Mouse (Mus musculus): Measurements from ENCODE around the gene Gm20388. TPM values are rescaled to one million over a fixed set of nuclear protein-coding genes. Genes with fewer than 3 reads are reported as not detected.

Gene Gm20388
- polyA plus RNA-seq, 1 experiment from 2014 or later, result not detected

DNA sequence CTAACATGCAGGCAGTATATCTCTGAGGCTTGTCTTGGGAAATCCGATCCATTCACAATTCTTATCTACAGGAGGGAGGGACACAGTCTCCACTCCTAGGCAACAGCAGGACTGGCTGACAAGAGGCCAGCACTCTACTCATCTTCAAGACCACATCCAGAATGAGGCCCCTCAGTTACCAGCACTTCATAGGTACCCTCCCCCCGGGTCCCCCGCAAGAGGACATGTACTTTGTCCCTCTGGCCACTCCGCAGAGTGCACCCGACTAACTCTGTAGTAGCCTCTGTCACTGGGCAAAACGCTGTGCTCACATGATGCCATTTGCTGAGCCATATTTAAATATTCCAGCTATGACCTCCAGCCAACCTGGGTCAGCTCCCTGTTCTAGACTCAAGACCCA, 1887.8 kb downstream of the Gm20388 start:
- Histone ChIP-seq H3K4me1 (peaks cover 2% of the 10 kb centered on the region; the same call in 1 of the 2 replicates), H3K9me3 (replicated peaks) (no peaks in the 10 kb centered on the region), H3K4me2 (no peak overlapping the region), H3K9ac (no peak overlapping the region), H3K27me3 (replicated peaks) (no peaks in the 10 kb centered on the region), H3K36me3 (peaks cover 82% of the 10 kb centered on the region), H3K4me3 (no peak overlapping the region), H3K27ac (no peak overlapping the region)
- 76% methylated on average over 6 of the region's 6 CpGs for WGBS (ENCODE audit: insufficient replicate concordance)
- ATAC-seq, result no peak

DNA sequence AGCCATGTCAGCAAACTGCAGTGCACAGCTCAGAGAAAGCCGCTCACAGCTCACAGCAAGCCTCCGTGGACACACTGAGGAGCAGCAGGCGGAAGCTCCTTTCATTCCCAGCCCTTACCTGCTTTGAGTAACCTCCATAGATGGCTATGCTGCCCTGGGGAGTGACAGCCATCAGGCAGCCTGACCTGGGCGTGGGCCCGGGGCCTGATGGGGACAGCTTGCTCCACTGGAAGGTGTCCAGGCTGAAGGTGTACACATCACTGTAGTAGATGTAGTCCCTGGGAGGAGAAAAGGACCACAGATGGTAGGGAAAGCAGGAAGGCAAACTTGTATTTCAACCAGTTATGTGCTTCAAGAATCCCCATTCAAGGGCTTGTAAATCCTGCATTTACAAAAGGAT, 1894.2 kb downstream of the Gm20388 start:
- Histone ChIP-seq H3K27me3 (replicated peaks) (no peaks in the 10 kb centered on the region), H3K4me2 (no peak overlapping the region), H3K4me3 (no peak overlapping the region), H3K9me3 (replicated peaks) (no peaks in the 10 kb centered on the region), H3K9ac (no peak overlapping the region), H3K4me1 (no peaks in the 10 kb centered on the region), H3K27ac (no peak overlapping the region), H3K36me3 (peaks cover 75% of the 10 kb centered on the region)
- WGBS (ENCODE audit: insufficient replicate concordance), result 81% methylated on average over 5 of the region's 5 CpGs
- no peak for ATAC-seq

GRCm38 (mm10) chr8:121806126-121806525, 1895.5 kb downstream of the Gm20388 start:
- Histone ChIP-seq H3K9me3 (replicated peaks) (no peaks in the 10 kb centered on the region), H3K4me1 (no peaks in the 10 kb centered on the region), H3K27ac (no peak overlapping the region), H3K4me3 (no peak overlapping the region), H3K27me3 (replicated peaks) (no peaks in the 10 kb centered on the region), H3K4me2 (no peak overlapping the region), H3K36me3 (peaks cover 75% of the 10 kb centered on the region), H3K9ac (no peak overlapping the region)
- 84% methylated on average over 13 of the region's 13 CpGs for WGBS (ENCODE audit: insufficient replicate concordance)
- no peak for ATAC-seq

GRCm38 (mm10) chr8:121808032-121808431, 1897.4 kb downstream of the Gm20388 start:
- no peak overlapping the region for H3K4me3 ChIP-seq
- no peak overlapping the region for H3K9ac ChIP-seq
- H3K9me3 ChIP-seq (replicated peaks), result no peaks in the 10 kb centered on the region
- peaks cover 76% of the 10 kb centered on the region for H3K36me3 ChIP-seq
- ATAC-seq, result no peak
- 71% methylated on average over 11 of the region's 11 CpGs for WGBS (ENCODE audit: insufficient replicate concordance)
- H3K27ac ChIP-seq, result no peak overlapping the region
- no peak overlapping the region for H3K4me2 ChIP-seq
- no peaks in the 10 kb centered on the region for H3K27me3 ChIP-seq (replicated peaks)
- H3K4me1 ChIP-seq, result no peaks in the 10 kb centered on the region

DNA sequence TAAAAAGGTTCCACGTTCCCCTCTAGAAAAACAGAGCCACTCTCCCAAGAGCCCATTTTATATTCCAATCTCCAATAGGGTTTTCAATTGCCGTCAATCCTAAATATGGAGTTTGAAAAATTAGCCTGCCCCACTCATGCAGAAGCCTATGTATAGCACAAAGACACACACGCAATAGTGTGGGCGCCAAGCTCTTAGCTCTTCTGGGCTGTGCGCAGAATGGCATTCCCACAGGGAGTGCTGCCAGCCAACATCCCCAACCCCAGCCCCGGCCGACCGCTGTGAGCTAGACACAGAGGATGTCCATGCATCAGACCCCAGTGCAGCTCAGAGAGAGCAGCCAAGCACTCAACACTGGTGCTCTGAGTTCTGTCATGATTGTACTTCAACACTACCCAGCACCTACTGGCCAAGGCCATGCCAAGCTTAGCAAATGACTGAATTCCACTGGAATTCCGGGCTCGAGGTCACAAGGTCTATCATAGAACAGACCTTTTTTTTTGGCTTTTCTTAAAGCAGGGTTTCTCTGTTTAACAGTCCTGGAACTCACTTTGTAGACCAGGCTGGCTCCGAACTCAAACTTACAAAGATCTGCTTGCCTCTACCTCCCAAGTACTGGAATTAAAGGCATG, 1899.0 kb downstream of the Gm20388 start:
- peaks cover 77% of the 10 kb centered on the region for H3K36me3 ChIP-seq
- H3K27ac ChIP-seq, result no peak overlapping the region
- no peaks in the 10 kb centered on the region for H3K9me3 ChIP-seq (replicated peaks)
- ATAC-seq, result no peak
- no peaks in the 10 kb centered on the region for H3K4me1 ChIP-seq
- WGBS (ENCODE audit: insufficient replicate concordance), result 85% methylated on average over 11 of the region's 11 CpGs
- H3K4me2 ChIP-seq, result no peak overlapping the region
- no peak overlapping the region for H3K4me3 ChIP-seq
- H3K9ac ChIP-seq, result no peak overlapping the region
- H3K27me3 ChIP-seq (replicated peaks), result no peaks in the 10 kb centered on the region

GRCm38 (mm10) chr8:121811502-121811901, 1900.9 kb downstream of the Gm20388 start:
- Histone ChIP-seq H3K27ac (no peak overlapping the region), H3K9me3 (replicated peaks) (no peaks in the 10 kb centered on the region), H3K27me3 (replicated peaks) (no peaks in the 10 kb centered on the region), H3K36me3 (peaks cover 72% of the 10 kb centered on the region), H3K4me2 (no peak overlapping the region), H3K4me1 (no peaks in the 10 kb centered on the region), H3K9ac (no peak overlapping the region), H3K4me3 (no peak overlapping the region)
- WGBS (ENCODE audit: insufficient replicate concordance), result 81% methylated on average over 3 of the region's 3 CpGs
- no peak for ATAC-seq

DNA sequence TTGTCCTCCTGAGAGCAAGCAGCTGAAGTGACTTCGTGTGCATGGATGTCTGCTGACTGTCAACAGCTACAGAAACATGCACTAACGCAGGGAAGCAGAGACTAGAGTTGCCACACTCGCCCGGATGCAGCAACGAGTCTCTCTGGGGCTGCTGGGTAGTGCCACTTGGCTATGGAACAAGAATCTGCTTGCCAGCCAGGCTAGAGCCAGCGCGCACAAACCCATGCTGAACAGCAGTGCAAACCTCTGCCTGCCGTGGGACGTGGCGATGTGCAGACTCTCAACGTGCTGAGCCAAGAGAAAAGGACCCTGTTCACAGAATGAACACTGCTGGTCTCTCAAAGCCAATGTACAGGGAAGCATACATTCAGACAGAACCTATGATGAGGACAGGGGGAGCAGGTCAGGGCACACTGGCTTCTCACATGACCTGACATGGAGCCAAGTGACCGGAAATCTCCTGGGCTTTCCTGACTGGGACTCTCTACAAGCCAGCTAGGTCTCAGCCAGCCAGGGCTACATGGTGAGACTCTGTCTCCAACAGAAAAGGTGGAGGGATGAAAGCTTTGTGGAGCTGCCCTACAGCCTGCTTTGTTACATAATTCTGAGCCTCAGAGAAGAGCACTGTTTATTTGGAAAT, 1901.4 kb downstream of the Gm20388 start:
- peaks cover 75% of the 10 kb centered on the region for H3K36me3 ChIP-seq
- no peak overlapping the region for H3K4me2 ChIP-seq
- no peak overlapping the region for H3K4me3 ChIP-seq
- ATAC-seq, result no peak
- H3K9me3 ChIP-seq (replicated peaks), result no peaks in the 10 kb centered on the region
- no peaks in the 10 kb centered on the region for H3K4me1 ChIP-seq
- no peak overlapping the region for H3K9ac ChIP-seq
- WGBS (ENCODE audit: insufficient replicate concordance), result 83% methylated on average over 12 of the region's 12 CpGs
- H3K27ac ChIP-seq, result no peak overlapping the region
- no peaks in the 10 kb centered on the region for H3K27me3 ChIP-seq (replicated peaks)

- no peak for ATAC-seq
- Histone ChIP-seq H3K4me2 (no peak overlapping the region), H3K4me1 (no peaks in the 10 kb centered on the region), H3K36me3 (peaks cover 70% of the 10 kb centered on the region), H3K27me3 (replicated peaks) (no peaks in the 10 kb centered on the region), H3K27ac (no peak overlapping the region), H3K9me3 (replicated peaks) (no peaks in the 10 kb centered on the region), H3K9ac (no peak overlapping the region), H3K4me3 (no peak overlapping the region)
- 79% methylated on average over 7 of the region's 7 CpGs for WGBS (ENCODE audit: insufficient replicate concordance)
Measured at GRCm38 (mm10) chr8:121818226-121818625, 1907.6 kb downstream of the Gm20388 start.

DNA sequence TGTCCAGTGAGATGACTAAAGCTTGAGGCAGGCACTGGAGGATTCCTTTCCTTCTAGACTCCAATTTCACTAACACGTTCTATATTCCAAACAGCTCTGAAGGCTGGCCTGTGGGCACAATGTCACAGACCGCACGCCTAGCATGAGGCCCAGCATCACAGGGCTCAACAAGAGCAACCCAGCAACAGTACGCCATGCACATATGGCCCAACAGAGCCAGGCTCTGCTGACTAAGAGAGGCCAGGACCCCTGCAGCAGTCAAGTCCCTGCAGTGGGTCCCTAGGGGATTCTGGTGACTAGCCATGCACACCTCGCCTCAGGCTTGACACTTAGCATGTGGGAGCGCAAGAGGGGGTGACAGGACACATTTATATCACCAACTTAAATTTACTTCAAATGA, 1910.2 kb downstream of the Gm20388 start:
- H3K27ac ChIP-seq, result no peak overlapping the region

GRCm38 (mm10) chr8:121821320-121821719, 1910.7 kb downstream of the Gm20388 start:
- H3K4me3 ChIP-seq, result no peak overlapping the region
- H3K9me3 ChIP-seq (replicated peaks), result no peaks in the 10 kb centered on the region
- H3K36me3 ChIP-seq, result peaks cover 44% of the 10 kb centered on the region
- H3K27me3 ChIP-seq (replicated peaks), result no peaks in the 10 kb centered on the region
- H3K4me2 ChIP-seq, result no peak overlapping the region
- WGBS (ENCODE audit: insufficient replicate concordance), result 74% methylated on average over 11 of the region's 11 CpGs
- H3K27ac ChIP-seq, result no peak overlapping the region
- no peak overlapping the region for H3K9ac ChIP-seq
- no peak for ATAC-seq
- H3K4me1 ChIP-seq, result no peaks in the 10 kb centered on the region

More for the DNA sequence above, 1910.2 kb downstream of the Gm20388 start:
- H3K27me3 ChIP-seq (replicated peaks), result no peaks in the 10 kb centered on the region
- ATAC-seq, result no peak
- 84% methylated on average over 6 of the region's 6 CpGs for WGBS (ENCODE audit: insufficient replicate concordance)
- no peaks in the 10 kb centered on the region for H3K4me1 ChIP-seq
- H3K4me2 ChIP-seq, result no peak overlapping the region
- peaks cover 47% of the 10 kb centered on the region for H3K36me3 ChIP-seq
- no peak overlapping the region for H3K9ac ChIP-seq
- no peaks in the 10 kb centered on the region for H3K9me3 ChIP-seq (replicated peaks)
- H3K4me3 ChIP-seq, result no peak overlapping the region

GRCm38 (mm10) chr8:121821770-121822169, 1911.1 kb downstream of the Gm20388 start:
- no peak overlapping the region for H3K4me3 ChIP-seq
- H3K27ac ChIP-seq, result no peak overlapping the region
- no peak overlapping the region for H3K9ac ChIP-seq
- no peaks in the 10 kb centered on the region for H3K9me3 ChIP-seq (replicated peaks)
- peaks cover 39% of the 10 kb centered on the region for H3K36me3 ChIP-seq
- no peak for ATAC-seq
- 84% methylated on average over 9 of the region's 9 CpGs for WGBS (ENCODE audit: insufficient replicate concordance)
- H3K4me2 ChIP-seq, result no peak overlapping the region
- no peaks in the 10 kb centered on the region for H3K4me1 ChIP-seq
- H3K27me3 ChIP-seq (replicated peaks), result no peaks in the 10 kb centered on the region

DNA sequence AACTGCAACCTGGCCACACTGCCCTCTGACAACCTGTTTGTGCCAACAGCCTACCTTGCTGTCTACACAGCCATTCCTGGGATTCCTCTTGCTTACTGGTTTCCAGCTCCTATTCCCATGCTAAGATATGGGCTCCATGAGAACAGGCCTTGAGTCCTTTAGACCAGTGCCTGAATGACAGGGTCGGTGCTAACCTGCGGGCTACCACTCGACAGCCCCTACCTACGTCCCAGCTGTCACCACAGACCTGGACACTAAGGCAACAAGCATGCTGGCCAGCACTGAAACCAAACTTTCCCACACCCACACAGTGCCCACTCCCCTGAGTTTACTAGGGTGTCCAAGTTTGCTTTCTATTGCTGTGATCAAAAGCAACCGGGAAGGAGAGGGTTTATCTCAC, 1917.1 kb downstream of the Gm20388 start:
- Histone ChIP-seq H3K9ac (no peak overlapping the region), H3K4me3 (peak overlapping the region; percentile 82; the same call in 1 of the 2 replicates), H3K36me3 (no peaks in the 10 kb centered on the region), H3K27ac (no peak overlapping the region), H3K4me1 (peaks cover 21% of the 10 kb centered on the region), H3K27me3 (replicated peaks) (no peaks in the 10 kb centered on the region), H3K4me2 (peak overlapping the region; percentile 93), H3K9me3 (replicated peaks) (no peaks in the 10 kb centered on the region)
- ATAC-seq, result no peak
- WGBS (ENCODE audit: insufficient replicate concordance), result 83% methylated on average over 5 of the region's 5 CpGs

Data from liver, embryonic 12.5 days (tissue).